Mouse (Mus musculus) forebrain, embryonic 15.5 days (tissue): ENCODE data around the gene Pdzd2. TPM values are rescaled to one million over a fixed set of nuclear protein-coding genes. Genes with fewer than 3 reads are reported as not detected.

Source experiments
- ATAC-seq: fragments of 200-750 bp; cut with Nextera tagmentation; replicated peaks from 2 replicates; pipeline ENCODE4 v1.8.0; 2017; ENCODE audit warnings: mild to moderate bottlenecking, moderate TSS enrichment, moderate library complexity
- H3K27ac ChIP-seq: fragments of 300-500 bp; sonication (generic); replicated peaks from 2 replicates; pipeline ENCODE4 v1.5.1; 2015; ENCODE audit warnings: mild to moderate bottlenecking, inconsistent platforms
- H3K27me3 ChIP-seq: fragments of 300-500 bp; sonication (generic); 2 replicates; pipeline ENCODE4 v1.6.1; 2015; ENCODE audit warnings: inconsistent platforms
- H3K36me3 ChIP-seq: fragments of 300-500 bp; sonication (generic); 2 replicates; pipeline ENCODE4 v1.6.1; 2015; ENCODE audit warnings: mild to moderate bottlenecking, inconsistent platforms
- H3K4me1 ChIP-seq: fragments of 300-500 bp; sonication (generic); 2 replicates; pipeline ENCODE4 v1.6.1; 2015; ENCODE audit warnings: inconsistent platforms
- H3K4me2 ChIP-seq: fragments of 300-500 bp; sonication (generic); replicated peaks from 2 replicates; pipeline ENCODE4 v1.6.1; 2015; ENCODE audit warnings: mild to moderate bottlenecking, inconsistent platforms
- H3K4me3 ChIP-seq: fragments of 300-500 bp; sonication (generic); 2 replicates; pipeline ENCODE4 v1.5.1; 2015; ENCODE audit warnings: mild to moderate bottlenecking, inconsistent platforms
- H3K9ac ChIP-seq: fragments of 300-500 bp; sonication (generic); replicated peaks from 2 replicates; pipeline ENCODE4 v1.6.1; 2015; ENCODE audit warnings: mild to moderate bottlenecking, inconsistent platforms
- H3K9me3 ChIP-seq: fragments of 300-500 bp; sonication (generic); 2 replicates; pipeline ENCODE4 v1.6.1; 2016; ENCODE audit warnings: inconsistent platforms
- WGBS: fragments of 180-500 bp; shearing (Covaris S2); methylation state at CpG from one replicate; pipeline ENCODE4 v1.1.7; 2015; ENCODE audit warnings: mixed read lengths; 5-methylcytosine and 5-hydroxymethylcytosine counted together
- polyA plus RNA-seq: library from polyadenylated mRNA; unstranded; fragments of >200 nt; fragmentation: Nextera tagmentation; extraction: Ambion mirVana; gene quantifications from 2 replicates; pipeline ENCODE4 v1.2.1, GENCODE M21; 2015

The Pdzd2 gene
- polyA plus RNA-seq, 1 experiment from 2014 or later, result 10.3 TPM

DNA sequence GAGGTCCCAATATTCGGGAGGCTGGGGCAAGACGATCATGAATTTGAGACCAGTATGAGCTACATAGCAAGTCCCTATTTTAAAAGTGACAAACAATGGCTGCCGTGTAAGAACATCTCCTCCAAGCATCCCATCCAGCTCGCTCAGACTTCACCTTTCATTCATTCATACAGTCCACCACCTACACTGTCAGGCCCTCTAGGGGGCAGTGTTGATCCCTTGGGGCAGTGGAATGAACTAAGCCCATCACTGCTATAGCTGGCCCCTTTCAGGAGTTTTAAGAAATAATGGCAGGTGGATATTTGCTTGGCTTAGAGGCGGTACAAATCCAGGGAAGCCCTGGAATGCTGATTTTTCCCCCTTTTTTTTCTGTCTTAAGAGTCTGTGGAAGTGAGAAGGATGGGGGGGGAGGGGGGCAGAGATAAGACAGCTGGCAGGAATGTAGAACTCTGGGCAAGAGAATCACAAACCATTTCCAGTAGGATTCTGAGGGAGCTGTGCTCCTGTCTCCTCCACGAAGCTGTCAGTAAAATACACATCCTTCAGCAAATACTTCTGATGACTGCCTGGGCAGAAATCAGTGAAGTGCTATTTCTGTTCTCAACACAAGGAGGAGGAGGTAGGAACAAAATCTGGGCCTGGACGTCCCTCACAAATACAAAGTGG, 49.9 kb downstream of the Pdzd2 start:
- 86% methylated on average over 7 of the region's 7 CpGs for WGBS
- Histone ChIP-seq H3K36me3 (no peaks in the 10 kb centered on the region), H3K4me3 (no peak overlapping the region), H3K4me2 (no peak overlapping the region), H3K9me3 (0 out of 2 replicates have a peak, but pooled peaks cover 2% of the 10 kb centered on the region), H3K4me1 (no peaks in the 10 kb centered on the region), H3K9ac (no peak overlapping the region), H3K27ac (no peak overlapping the region), H3K27me3 (no peaks in the 10 kb centered on the region)
- peak; percentile 57; the same call in 1 of the 2 replicates for ATAC-seq

DNA sequence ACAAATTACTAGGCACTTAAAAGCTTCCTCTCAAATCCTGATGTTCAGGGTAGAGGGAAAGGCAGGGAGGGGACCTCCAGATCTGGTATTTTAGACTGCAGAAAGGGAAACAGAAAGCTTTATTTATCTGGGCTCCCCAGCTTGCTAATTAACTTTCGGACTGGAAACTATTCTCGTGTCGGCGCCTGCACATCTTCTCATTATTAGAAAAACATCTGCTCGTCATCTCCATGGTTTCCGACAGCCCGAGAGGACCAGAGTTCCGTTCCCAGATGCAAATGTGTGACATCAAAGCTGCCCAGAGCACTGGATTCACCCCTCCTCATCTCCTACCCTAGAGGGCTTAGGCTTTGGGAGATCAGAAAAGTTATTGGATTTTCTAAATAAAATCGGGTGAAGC, 57.2 kb downstream of the Pdzd2 start:
- 45% methylated on average over 9 of the region's 9 CpGs for WGBS
- no peak for ATAC-seq
- no peaks in the 10 kb centered on the region for H3K27me3 ChIP-seq
- no peak overlapping the region for H3K4me3 ChIP-seq
- H3K4me1 ChIP-seq, result peaks cover 3% of the 10 kb centered on the region; the same call in 1 of the 2 replicates
- H3K4me2 ChIP-seq, result no peak overlapping the region
- no peak overlapping the region for H3K27ac ChIP-seq
- no peak overlapping the region for H3K9ac ChIP-seq
- H3K36me3 ChIP-seq, result no peaks in the 10 kb centered on the region
- no peaks in the 10 kb centered on the region for H3K9me3 ChIP-seq

DNA sequence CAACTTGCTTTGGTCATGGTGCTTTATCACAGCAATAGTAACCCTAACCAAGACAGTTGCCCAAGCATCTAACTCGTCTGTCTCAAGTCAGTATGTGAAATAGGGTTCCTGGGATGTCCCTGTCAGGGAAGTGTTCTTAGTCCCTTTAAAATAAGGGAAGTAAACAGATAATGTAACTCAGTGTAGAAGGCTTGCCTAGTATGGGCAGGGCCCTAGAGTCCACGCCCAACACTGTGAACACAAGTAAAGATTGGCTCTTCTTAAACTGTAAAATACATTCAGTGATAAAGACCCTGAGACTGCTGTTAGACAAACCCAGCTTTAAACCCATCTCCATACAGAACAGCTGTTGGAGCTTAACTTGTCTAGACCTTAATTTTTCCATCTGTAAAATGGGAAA, 57.8 kb downstream of the Pdzd2 start:
- Histone ChIP-seq H3K4me1 (peaks cover 3% of the 10 kb centered on the region; the same call in 1 of the 2 replicates), H3K4me3 (no peak overlapping the region), H3K27ac (no peak overlapping the region), H3K4me2 (no peak overlapping the region), H3K9me3 (no peaks in the 10 kb centered on the region), H3K36me3 (no peaks in the 10 kb centered on the region), H3K27me3 (no peaks in the 10 kb centered on the region), H3K9ac (no peak overlapping the region)
- no peak for ATAC-seq
- WGBS, result 92% methylated on average over 2 of the region's 2 CpGs

DNA sequence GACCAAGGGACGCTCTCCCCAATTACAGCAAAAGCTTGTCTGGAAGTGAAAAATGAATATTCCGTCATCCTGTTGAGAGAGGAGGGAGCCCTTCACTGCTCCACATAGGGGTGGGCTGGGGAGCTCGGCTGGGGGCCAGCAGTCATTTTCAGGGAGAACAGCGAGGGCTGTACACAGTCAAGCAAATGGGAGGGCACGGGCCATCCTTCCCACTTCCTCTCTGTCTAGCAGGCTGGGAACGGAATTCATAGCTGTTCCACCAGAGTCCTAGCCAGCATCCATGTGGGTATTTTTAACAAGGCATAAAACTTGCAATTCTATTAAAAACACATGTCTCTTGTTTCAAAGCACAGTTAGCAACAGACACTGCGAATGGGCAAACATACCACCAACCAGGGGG, 59.0 kb downstream of the Pdzd2 start:
- peaks cover 3% of the 10 kb centered on the region; the same call in 1 of the 2 replicates for H3K4me1 ChIP-seq
- H3K27me3 ChIP-seq, result no peaks in the 10 kb centered on the region
- 74% methylated on average over 7 of the region's 7 CpGs for WGBS

DNA sequence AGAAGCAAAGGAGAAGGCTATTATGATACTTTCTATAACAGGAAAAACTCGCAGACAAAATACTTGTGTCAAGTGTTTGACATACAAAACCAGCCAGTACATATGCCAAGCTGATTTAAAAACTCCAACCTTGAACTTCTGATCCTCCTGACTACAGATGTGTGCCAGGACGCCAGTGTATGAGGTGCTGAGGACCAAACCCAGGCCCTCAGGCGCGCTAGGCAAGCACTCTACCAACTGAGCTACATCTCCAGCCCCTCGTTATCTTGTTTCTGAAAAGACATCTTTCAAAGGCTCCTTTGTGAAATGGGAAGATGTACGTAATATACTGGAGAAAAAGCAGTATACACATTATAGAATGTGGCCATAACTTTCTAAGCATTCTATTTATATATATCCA, 59.7 kb downstream of the Pdzd2 start:
- Histone ChIP-seq H3K36me3 (no peaks in the 10 kb centered on the region), H3K4me1 (peaks cover 3% of the 10 kb centered on the region; the same call in 1 of the 2 replicates), H3K4me3 (no peak overlapping the region), H3K9ac (no peak overlapping the region), H3K27ac (no peak overlapping the region), H3K4me2 (no peak overlapping the region), H3K27me3 (no peaks in the 10 kb centered on the region), H3K9me3 (no peaks in the 10 kb centered on the region)
- WGBS, result 76% methylated on average over 6 of the region's 6 CpGs
- no peak for ATAC-seq

More for the DNA sequence above, 59.0 kb downstream of the Pdzd2 start:
- H3K36me3 ChIP-seq, result no peaks in the 10 kb centered on the region
- H3K9me3 ChIP-seq, result no peaks in the 10 kb centered on the region
- H3K4me3 ChIP-seq, result no peak overlapping the region
- H3K27ac ChIP-seq, result no peak overlapping the region; the same call in 1 of the 2 replicates
- no peak for ATAC-seq
- H3K9ac ChIP-seq, result no peak overlapping the region
- no peak overlapping the region for H3K4me2 ChIP-seq

DNA sequence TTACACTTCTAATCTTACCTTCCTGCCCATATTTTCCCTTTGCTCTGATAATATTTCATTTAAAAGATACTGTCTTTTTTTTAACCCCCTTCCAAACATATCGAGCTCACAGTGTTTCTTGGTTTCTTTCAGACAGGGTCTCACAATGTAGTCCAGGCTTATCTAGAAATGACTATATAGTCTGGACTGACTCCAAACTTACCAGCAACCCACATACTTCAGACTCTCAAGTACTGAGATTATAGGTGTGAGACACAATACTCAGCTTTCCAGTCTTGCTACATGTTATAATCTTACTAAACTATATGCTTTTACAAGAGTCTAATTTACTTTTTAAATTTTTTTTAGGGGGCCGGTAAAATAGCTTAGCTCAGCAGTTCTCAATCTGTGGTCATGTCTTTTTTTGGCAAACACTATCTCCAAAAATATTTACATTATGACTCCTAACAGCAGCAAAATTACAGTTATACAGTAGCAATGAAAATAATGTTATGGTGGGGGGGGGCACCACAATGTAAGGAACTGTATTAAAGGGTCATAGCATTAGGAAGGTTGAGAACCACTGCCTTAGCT, 61.1 kb downstream of the Pdzd2 start:
- Histone ChIP-seq H3K27ac (no peak overlapping the region), H3K36me3 (no peaks in the 10 kb centered on the region), H3K9me3 (no peaks in the 10 kb centered on the region), H3K4me2 (no peak overlapping the region), H3K27me3 (no peaks in the 10 kb centered on the region), H3K4me3 (no peak overlapping the region), H3K4me1 (peaks cover 3% of the 10 kb centered on the region; the same call in 1 of the 2 replicates), H3K9ac (no peak overlapping the region)
- 87% methylated on average over 2 of the region's 2 CpGs for WGBS
- ATAC-seq, result no peak

DNA sequence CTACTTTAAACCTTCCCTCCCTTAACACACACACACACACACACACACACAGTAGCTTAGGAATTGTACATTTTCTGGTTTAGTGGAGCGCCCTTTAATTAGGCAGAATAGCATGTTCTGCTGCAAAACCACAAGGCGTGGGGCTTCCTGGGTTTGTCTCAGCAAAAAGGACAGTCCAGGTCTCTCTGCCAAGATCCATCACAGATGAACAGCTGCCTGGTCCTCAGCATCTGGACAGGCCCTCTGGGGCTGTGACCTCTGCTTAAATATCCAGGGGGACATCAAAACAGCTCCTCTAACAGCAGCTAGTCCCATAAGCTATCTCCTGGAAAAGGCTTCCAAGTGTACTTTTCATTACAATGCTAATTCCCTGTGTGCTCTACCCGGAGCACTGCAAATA, 64.4 kb downstream of the Pdzd2 start:
- WGBS, result 76% methylated on average over 3 of the region's 3 CpGs
- no peak for ATAC-seq
- no peaks in the 10 kb centered on the region for H3K9me3 ChIP-seq

DNA sequence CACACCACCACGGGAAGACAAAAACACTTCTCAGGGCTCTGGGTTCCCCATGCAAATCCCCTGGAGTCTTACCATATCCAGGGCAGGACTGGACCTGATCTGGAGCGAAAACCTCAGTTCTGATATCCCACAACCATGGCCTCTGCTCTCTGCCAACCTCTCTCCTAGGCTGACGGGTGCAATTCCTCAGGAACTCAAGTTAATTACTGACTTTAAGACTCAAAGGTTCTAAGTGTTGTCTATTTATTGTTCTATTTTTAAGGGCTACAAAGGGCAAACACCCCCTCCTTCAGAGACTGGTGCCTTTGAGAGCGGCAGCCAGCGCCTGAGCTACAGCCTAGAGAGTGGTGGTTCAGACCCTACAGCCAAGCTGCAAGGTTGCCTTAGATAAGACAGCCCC, 65.7 kb downstream of the Pdzd2 start:
- H3K4me2 ChIP-seq, result no peak overlapping the region
- 81% methylated on average over 5 of the region's 5 CpGs for WGBS
- no peaks in the 10 kb centered on the region for H3K36me3 ChIP-seq
- no peak overlapping the region for H3K4me3 ChIP-seq
- no peaks in the 10 kb centered on the region for H3K4me1 ChIP-seq
- H3K27me3 ChIP-seq, result no peaks in the 10 kb centered on the region
- no peaks in the 10 kb centered on the region for H3K9me3 ChIP-seq
- ATAC-seq, result no peak
- H3K27ac ChIP-seq, result no peak overlapping the region
- no peak overlapping the region for H3K9ac ChIP-seq

More for the DNA sequence above, 64.4 kb downstream of the Pdzd2 start:
- Histone ChIP-seq H3K4me2 (no peak overlapping the region), H3K4me1 (no peaks in the 10 kb centered on the region), H3K9ac (no peak overlapping the region), H3K27ac (no peak overlapping the region), H3K27me3 (no peaks in the 10 kb centered on the region), H3K4me3 (no peak overlapping the region), H3K36me3 (no peaks in the 10 kb centered on the region)

DNA sequence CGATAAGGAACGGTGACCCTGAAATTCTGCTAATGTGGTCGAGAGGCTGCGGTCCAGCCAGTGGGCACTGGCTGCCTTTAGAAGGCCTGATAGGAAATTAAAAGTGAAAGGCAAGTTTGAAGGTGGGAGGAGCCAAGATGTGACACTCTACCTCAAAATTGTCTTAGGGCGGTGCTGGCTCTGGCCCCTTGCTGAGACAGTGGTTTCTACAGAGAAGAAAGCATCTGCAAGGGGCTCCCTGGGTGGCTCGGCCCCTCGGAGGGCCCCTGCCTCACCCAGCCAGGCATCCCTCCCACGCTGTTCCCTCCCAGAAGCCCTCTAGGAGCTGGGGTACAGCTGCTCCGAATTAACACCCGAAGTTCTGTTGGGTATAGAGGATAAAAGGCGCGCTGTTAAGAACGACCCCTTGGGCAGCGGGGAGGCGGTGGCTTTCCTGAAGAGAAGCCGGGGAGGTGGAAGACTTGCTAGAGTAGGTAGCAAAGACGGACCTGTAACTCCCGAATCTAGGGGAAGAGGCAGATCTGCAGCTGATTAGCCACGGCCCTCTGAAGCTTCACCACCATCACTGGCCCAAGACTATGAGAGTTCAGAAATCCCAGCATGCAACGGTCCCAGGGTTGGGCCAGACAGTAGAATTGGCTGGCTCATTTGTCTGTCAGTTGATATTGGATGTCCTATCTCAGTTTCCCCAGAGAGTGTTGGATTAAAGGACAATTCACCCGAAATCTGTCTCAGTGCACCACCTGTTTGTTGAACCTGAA, 71.8 kb downstream of the Pdzd2 start:
- H3K9ac ChIP-seq, result no peak overlapping the region
- H3K36me3 ChIP-seq, result no peaks in the 10 kb centered on the region
- no peak overlapping the region for H3K4me3 ChIP-seq
- ATAC-seq, result no peak
- no peaks in the 10 kb centered on the region for H3K27me3 ChIP-seq
- H3K27ac ChIP-seq, result no peak overlapping the region
- 58% methylated on average over 21 of the region's 21 CpGs for WGBS
- no peaks in the 10 kb centered on the region for H3K4me1 ChIP-seq
- H3K9me3 ChIP-seq, result no peaks in the 10 kb centered on the region
- no peak overlapping the region for H3K4me2 ChIP-seq

DNA sequence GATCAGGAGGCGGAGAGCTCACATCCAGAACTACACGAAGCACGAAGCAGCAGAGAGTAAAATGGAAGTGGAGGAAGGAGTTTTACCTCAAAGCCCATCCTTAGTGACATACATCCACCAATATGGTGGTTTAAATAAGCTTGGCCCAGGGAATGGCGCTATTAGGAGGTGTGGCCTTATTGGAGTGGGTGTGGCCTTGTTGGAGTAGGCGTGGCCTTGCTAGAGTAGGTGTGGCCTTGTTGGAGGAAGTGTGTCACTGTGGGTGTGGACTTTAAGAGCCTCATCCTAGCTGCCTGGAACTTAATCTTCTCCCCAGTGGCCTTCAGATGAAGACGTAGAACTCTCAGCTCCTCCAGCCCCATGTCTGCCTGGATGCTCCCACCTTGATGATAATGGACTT, 73.8 kb downstream of the Pdzd2 start:
- Histone ChIP-seq H3K4me2 (no peak overlapping the region), H3K9me3 (no peaks in the 10 kb centered on the region), H3K27me3 (no peaks in the 10 kb centered on the region), H3K4me1 (no peaks in the 10 kb centered on the region), H3K36me3 (no peaks in the 10 kb centered on the region), H3K4me3 (no peak overlapping the region), H3K27ac (no peak overlapping the region), H3K9ac (no peak overlapping the region)
- ATAC-seq, result no peak
- WGBS, result 92% methylated on average over 6 of the region's 6 CpGs

DNA sequence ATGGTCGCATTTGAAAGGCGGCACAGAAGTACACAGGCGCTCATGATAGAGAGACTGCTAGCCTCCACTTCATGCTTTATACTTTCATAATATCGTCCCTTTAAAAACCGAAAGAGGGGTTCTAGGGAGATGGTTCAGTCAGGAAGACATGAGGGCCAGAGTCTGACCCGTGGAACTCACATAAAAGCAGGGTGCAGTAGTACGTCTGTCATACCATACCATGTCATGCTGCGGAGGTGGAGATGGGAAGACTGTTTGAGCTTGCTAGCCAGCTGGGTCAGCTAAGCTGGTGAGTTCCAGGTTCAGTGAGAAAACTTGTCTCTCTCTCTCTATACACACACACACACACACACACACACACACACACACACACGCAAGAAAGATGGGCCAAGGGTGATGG, 76.4 kb downstream of the Pdzd2 start:
- no peak overlapping the region for H3K4me3 ChIP-seq
- 90% methylated on average over 9 of the region's 9 CpGs for WGBS
- H3K9me3 ChIP-seq, result no peaks in the 10 kb centered on the region
- no peaks in the 10 kb centered on the region for H3K27me3 ChIP-seq
- ATAC-seq, result no peak
- no peak overlapping the region for H3K27ac ChIP-seq
- H3K4me2 ChIP-seq, result no peak overlapping the region
- H3K9ac ChIP-seq, result no peak overlapping the region
- no peaks in the 10 kb centered on the region for H3K36me3 ChIP-seq
- H3K4me1 ChIP-seq, result 0 out of 2 replicates have a peak, but pooled peaks cover 3% of the 10 kb centered on the region

DNA sequence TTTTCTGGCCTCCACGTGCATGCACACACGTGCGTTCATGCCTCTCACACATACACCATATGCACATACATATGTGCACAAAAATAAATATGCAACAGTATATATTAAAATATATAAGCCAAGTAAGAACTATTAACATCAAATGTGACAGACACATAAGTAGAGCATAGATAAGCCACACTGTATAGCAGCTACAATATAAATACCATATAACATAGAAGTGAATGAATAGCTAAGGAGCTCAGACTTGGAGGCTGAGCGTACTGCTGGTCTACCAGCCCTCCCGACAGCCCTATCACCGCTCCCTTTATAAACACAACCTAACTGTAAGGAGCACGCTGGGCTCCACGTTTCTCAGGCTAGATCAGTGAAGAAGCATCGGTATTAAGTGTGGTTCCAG, 79.4 kb downstream of the Pdzd2 start:
- peak; percentile 66; the same call in 1 of the 2 replicates for ATAC-seq
- Histone ChIP-seq H3K4me3 (no peak overlapping the region), H3K9me3 (no peaks in the 10 kb centered on the region), H3K9ac (no peak overlapping the region), H3K4me2 (no peak overlapping the region), H3K4me1 (0 out of 2 replicates have a peak, but pooled peaks cover 3% of the 10 kb centered on the region), H3K27me3 (no peaks in the 10 kb centered on the region), H3K36me3 (no peaks in the 10 kb centered on the region), H3K27ac (no peak overlapping the region)
- 81% methylated on average over 9 of the region's 9 CpGs for whole genome bisulfite sequencing
